Mouse (Mus musculus): Measurements from ENCODE around the gene Ptchd1.

Ptchd1 gene

DNA sequence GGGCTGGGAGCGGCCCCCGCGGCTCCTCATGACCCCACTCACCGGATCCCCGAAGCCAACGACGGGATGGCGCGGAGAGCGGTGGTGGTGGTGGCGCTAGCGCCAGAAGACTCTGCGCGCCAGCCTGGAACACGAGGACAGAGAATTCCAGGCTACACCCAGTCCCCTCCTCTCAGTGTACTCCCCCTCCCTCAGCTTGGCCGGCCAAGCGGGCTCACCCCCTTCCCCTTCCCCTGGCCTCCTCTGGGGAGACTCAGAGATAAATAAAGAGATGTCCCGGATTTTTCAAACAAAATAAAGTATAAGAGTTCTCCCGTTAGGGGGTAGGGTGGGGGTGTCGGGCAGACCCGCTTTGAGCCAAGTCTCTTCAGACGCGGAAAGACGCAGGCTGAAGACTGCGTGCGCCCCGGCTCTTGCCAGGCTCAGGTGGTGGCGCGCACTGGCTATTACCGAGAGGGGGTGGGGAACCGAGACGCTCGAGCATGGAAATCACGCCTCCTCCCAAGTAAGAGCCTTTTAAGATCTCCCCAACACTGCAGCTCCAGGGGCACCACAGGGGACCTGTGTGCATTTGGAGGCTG lies at the start of gene Ptchd1:
TSS of gene Ptchd1 (minus strand) at position 114 of the 581 bp plus-strand sequence.
- no peak for TF ChIP-seq GATA4 (IDR thresholded peaks at IDR 0.05; ENCODE audit: insufficient replicate concordance, low read length)

DNA sequence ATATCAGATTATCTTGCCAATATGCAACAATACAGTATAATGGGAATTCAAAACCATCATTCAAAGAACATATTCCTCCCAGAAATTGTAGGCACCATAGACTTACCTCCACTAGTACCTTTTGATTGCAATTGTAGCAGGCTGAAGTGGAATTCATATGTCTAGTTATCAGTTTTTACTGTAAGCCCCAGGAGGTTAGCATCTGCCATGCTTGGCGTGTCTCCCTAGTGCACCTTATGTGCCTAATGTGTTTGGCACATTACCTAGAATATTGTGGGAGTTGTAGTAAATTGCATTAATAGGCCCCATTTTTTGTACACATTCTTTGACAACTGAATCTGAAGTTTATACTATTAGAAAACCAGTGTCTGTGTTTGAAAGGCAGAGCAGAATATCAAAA lies 34.4 kb upstream of the Ptchd1 start:
- no peak for TF ChIP-seq GATA4 (IDR thresholded peaks at IDR 0.05; ENCODE audit: insufficient replicate concordance, low read length)

DNA sequence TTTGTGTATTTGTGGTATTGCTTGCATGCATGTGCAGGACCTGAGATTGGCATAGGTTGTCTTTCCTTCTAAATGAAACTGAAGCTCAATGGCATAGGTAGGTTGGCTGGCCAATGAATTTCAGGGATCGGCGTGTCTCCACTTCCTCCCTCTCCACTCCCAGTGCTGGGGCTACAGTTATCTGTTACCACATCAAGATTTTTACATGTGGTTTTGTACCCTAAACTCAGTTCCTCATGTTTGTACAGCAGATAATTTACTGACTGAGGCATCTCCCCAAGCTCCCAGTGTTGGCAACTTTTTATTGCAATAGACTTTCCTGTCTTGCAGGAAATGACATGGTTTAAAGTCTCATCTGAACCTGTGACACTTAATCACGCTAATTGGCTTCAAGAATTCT lies 22.4 kb upstream of the Ptchd1 start:
- no peak for TF ChIP-seq GATA4 (IDR thresholded peaks at IDR 0.05; ENCODE audit: insufficient replicate concordance, low read length)

DNA sequence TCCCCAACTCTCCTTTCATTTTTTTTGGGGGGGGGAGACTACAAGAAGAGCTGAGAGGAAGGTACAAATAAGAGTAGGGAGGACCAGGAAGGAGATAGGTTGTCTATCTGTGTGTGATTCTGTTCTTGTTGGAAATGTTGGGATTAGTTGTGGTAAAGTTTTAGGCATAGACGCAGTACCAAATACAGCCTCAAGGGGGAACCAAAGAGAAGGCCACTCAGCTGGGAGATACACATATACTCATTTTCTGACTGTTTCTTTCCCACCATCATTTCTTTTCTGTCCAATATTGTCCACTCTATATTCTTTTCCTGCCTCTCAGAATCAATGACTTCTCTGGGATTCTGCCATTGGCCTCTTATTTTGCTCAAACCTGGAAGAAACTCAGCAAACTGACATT lies 20.4 kb upstream of the Ptchd1 start:
- no peak for TF ChIP-seq GATA4 (IDR thresholded peaks at IDR 0.05; ENCODE audit: insufficient replicate concordance, low read length)

- TF ChIP-seq GATA4 (IDR thresholded peaks at IDR 0.05; ENCODE audit: insufficient replicate concordance, low read length), result no peak
These were observed 2.1 kb upstream of the Ptchd1 start for GRCm38 (mm10) chrX:155625671-155626196.

DNA sequence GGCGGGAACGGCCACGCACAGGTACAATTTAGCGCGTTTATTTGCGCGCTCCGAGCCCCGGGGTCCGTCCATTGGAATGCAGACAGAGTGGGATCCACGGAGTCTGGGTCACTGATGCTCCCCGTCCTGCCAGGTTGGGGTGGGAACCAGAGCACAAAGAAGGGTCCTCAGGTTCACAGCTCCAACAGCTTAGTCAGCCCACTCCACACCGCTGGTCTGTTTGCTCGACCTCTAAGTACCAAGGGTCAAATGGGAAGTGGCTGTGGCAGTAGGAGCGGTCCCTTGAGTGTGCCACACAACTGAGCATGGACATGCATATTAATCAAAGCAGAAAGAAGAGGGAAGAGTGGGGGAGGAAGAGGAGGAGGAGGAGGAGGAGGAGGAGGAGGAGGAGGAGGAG lies 1.3 kb upstream of the Ptchd1 start:
- no peak for TF ChIP-seq GATA4 (IDR thresholded peaks at IDR 0.05; ENCODE audit: insufficient replicate concordance, low read length)

- TF ChIP-seq GATA4 (IDR thresholded peaks at IDR 0.05; ENCODE audit: insufficient replicate concordance, low read length), result no peak
These were observed 777 bp upstream of the Ptchd1 start, which contains the start of gene Gm15155 for GRCm38 (mm10) chrX:155624341-155624841. Gene Gm15155, plus strand, starts transcription at chrX:155624741.

DNA sequence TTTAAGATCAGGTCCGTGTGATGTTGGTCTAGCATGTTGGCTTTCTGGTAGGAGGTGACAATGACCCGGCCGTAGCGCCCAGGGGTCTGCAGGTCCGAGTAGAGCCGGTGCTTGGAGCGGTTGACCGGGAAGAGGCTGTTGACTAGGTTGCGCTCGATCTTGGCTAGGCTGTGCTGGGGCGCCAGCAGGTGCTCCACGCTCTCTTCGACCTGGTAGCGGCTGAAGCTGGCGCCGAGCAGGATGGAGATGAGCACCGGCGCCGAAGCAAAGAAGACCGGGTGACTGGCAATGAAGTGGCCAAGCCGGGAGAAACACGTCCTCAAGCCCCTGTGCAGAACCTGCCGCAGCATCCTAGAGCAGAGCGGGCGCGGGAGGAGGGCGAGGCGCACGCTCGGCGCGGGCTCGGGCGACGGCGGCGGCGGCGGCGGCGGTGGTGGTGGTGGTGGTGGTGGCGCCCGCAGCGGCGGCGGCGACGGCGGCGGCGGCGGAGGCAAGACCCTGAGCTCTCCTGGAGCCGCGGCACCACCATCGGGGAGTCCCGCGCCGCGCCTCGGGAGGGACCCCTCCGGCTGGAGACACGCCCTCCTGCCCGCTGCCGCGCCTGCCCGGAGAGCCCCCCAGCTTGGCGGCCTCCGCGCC lies 534 bp downstream of the Ptchd1 start:
- no peak for TF ChIP-seq GATA4 (IDR thresholded peaks at IDR 0.05; ENCODE audit: insufficient replicate concordance, low read length)

- TF ChIP-seq GATA4 (IDR thresholded peaks at IDR 0.05; ENCODE audit: insufficient replicate concordance, low read length), result no peak
These were observed 1.1 kb downstream of the Ptchd1 start for GRCm38 (mm10) chrX:155622527-155622926.

GRCm38 (mm10) chrX:155601196-155601595 lies 22.4 kb downstream of the Ptchd1 start:
- TF ChIP-seq GATA4 (IDR thresholded peaks at IDR 0.05; ENCODE audit: insufficient replicate concordance, low read length), result no peak

DNA sequence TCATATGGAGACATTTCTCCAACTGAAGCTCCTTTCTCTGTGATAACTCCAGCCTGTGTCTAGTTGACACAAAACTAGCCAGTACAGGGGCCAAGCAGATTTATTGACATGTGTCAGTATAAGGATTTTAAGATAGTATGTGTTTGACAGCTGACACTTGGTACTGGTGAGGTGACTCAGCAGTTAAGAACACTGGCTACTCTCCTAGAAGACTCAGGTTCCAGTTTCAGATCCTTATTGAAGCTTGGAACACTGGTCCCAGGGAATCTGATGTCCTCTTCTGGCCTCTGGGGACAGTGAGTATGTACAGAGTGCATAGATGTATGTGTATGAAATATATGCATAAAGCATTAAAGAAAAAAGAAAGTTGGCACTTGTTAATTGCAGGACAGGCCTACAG lies 27.2 kb downstream of the Ptchd1 start:
- TF ChIP-seq GATA4 (IDR thresholded peaks at IDR 0.05; ENCODE audit: insufficient replicate concordance, low read length), result no peak

DNA sequence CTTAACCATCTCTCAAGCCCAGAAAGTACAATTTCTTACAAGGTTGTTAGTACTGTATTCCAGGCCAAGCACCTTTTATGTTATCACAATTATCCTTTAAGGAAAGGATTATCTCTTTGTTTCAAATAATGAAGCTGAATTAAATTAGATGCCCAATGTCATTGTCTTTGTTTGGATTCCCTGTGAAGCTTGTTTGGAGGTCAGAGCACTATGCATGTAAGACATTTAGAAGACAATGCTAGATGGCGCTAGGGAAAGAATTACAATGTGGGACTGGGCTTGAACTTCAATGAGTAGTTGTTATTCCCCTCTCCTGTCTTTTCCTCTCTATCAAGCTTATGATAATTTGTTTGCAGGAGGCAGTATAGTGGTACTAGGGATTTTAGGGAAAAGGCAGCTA lies 28.9 kb downstream of the Ptchd1 start:
- no peak for TF ChIP-seq GATA4 (IDR thresholded peaks at IDR 0.05; ENCODE audit: insufficient replicate concordance, low read length)

- no peak for TF ChIP-seq GATA4 (IDR thresholded peaks at IDR 0.05; ENCODE audit: insufficient replicate concordance, low read length)
These were observed 31.1 kb downstream of the Ptchd1 start for GRCm38 (mm10) chrX:155592467-155592866.

- no peak for TF ChIP-seq GATA4 (IDR thresholded peaks at IDR 0.05; ENCODE audit: insufficient replicate concordance, low read length)
These were observed 32.1 kb downstream of the Ptchd1 start for GRCm38 (mm10) chrX:155591490-155591889.

DNA sequence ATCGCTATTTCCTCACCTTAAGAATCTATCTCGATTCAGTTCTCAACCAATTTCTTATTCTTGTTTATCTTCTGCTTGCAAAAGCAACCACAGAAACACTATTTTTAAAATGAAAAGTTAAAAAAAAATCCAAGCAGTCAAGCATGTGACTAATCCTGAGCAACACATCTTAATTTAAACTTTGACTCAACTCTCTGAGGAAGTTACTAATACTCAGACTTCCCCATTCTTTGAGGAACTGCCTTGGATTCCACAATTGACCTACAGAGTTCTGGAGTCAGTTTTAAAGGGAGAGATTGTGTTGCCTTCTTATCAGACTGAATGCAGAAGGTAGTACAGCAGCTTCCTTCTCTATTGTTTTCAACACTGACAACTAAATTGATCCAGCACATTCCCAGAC lies 39.0 kb downstream of the Ptchd1 start:
- TF ChIP-seq GATA4 (IDR thresholded peaks at IDR 0.05; ENCODE audit: insufficient replicate concordance, low read length), result no peak

GRCm38 (mm10) chrX:155579791-155580190 lies 43.8 kb downstream of the Ptchd1 start:
- no peak for TF ChIP-seq GATA4 (IDR thresholded peaks at IDR 0.05; ENCODE audit: insufficient replicate concordance, low read length)

Measured in liver, adult (tissue).